Mouse (Mus musculus): ENCODE data around the gene Map3k14. TPM values are rescaled to one million over a fixed set of nuclear protein-coding genes. Genes with fewer than 3 reads are reported as not detected.

Gene Map3k14
- polyA plus RNA-seq, 2 experiments = 0.18 to 0.47 TPM

- no peak for ATAC-seq (ENCODE audit: insufficient read depth)
- 56% methylated on average over 8 of the region's 8 CpGs for WGBS (ENCODE audit: insufficient replicate concordance)
- H3K4me3 ChIP-seq (ENCODE audit: insufficient read depth in 1 of 2, low read depth in 2 of 2, low read length in 2 of 2) = no peak overlapping the region
- H3K4me1 ChIP-seq (replicated peaks; ENCODE audit: control insufficient read depth in 2 of 2, insufficient read depth in 2 of 2, low read length in 1 of 2) = peaks cover 0 to 3% of the 10 kb centered on the region in 2 experiments; a peak in 2 of 4 replicates
- H3K27me3 ChIP-seq (ENCODE audit: control insufficient read depth, insufficient read depth, low read length) = peaks cover 2% of the 10 kb centered on the region; the same call in 1 of the 2 replicates
- H3K4me2 ChIP-seq (ENCODE audit: low read depth) = no peak overlapping the region
- DNase-seq (ENCODE audit: low read depth in 3 of 3, low spot score in 3 of 3) = no peak
- H3K9ac ChIP-seq (replicated peaks) = no peak overlapping the region
- no peaks in the 10 kb centered on the region for H3K9me3 ChIP-seq (ENCODE audit: control insufficient read depth, low read length)
- TF ChIP-seq CTCF (IDR thresholded peaks at IDR 0.05; ENCODE audit: low read depth) = no peak
- no peak for TF ChIP-seq EP300 (IDR thresholded peaks at IDR 0.05; ENCODE audit: low read depth)
- H3K27ac ChIP-seq = no peak overlapping the region
- H3K36me3 ChIP-seq (replicated peaks; ENCODE audit: control insufficient read depth, insufficient read depth, low read depth) = no peaks in the 10 kb centered on the region
These were observed 45.5 kb upstream of the Map3k14 start for GRCm38 (mm10) chr11:103312655-103313255.

- no peak overlapping the region for H3K27ac ChIP-seq
- H3K4me3 ChIP-seq (ENCODE audit: insufficient read depth in 1 of 2, low read depth in 2 of 2, low read length in 2 of 2) = no peak overlapping the region
- no peaks in the 10 kb centered on the region for H3K36me3 ChIP-seq (replicated peaks; ENCODE audit: control insufficient read depth, insufficient read depth, low read depth)
- H3K4me2 ChIP-seq (ENCODE audit: low read depth) = peak overlapping the region; percentile 11; the same call in 1 of the 2 replicates
- TF ChIP-seq CTCF (IDR thresholded peaks at IDR 0.05; ENCODE audit: low read depth) (no peak), EP300 (IDR thresholded peaks at IDR 0.05; ENCODE audit: low read depth) (no peak)
- no peak overlapping the region for H3K9ac ChIP-seq (replicated peaks)
- no peak for ATAC-seq (ENCODE audit: insufficient read depth)
- peaks cover 2% of the 10 kb centered on the region; the same call in 1 of the 2 replicates for H3K27me3 ChIP-seq (ENCODE audit: control insufficient read depth, insufficient read depth, low read length)
- H3K4me1 ChIP-seq (replicated peaks; ENCODE audit: control insufficient read depth in 2 of 2, insufficient read depth in 2 of 2, low read length in 1 of 2) = peaks cover 0 to 3% of the 10 kb centered on the region in 2 experiments; a peak in 2 of 4 replicates
- DNase-seq (ENCODE audit: low read depth in 3 of 3, low spot score in 3 of 3) = no peak
- 7% methylated on average over 30 of the region's 30 CpGs for WGBS (ENCODE audit: insufficient replicate concordance)
- H3K9me3 ChIP-seq (ENCODE audit: control insufficient read depth, low read length) = no peaks in the 10 kb centered on the region
These were observed 44.8 kb upstream of the Map3k14 start for GRCm38 (mm10) chr11:103311960-103312611.

- 25% methylated on average over 10 of the region's 10 CpGs for WGBS (ENCODE audit: insufficient replicate concordance)
- ATAC-seq (ENCODE audit: insufficient read depth) = no peak
- peaks cover 0 to 3% of the 10 kb centered on the region in 2 experiments; a peak in 2 of 4 replicates for H3K4me1 ChIP-seq (replicated peaks; ENCODE audit: control insufficient read depth in 2 of 2, insufficient read depth in 2 of 2, low read length in 1 of 2)
These were observed 42.8 kb upstream of the Map3k14 start for GRCm38 (mm10) chr11:103309956-103310574.

GRCm38 (mm10) chr11:103307910-103308309 lies 40.6 kb upstream of the Map3k14 start:
- 64% methylated on average over 8 of the region's 8 CpGs for WGBS (ENCODE audit: insufficient replicate concordance)
- no peak for DNase-seq (ENCODE audit: low read depth in 3 of 3, low spot score in 3 of 3)
- Histone ChIP-seq H3K4me3 (ENCODE audit: insufficient read depth in 1 of 2, low read depth in 2 of 2, low read length in 2 of 2) (no peak overlapping the region), H3K9me3 (ENCODE audit: control insufficient read depth, low read length) (no peaks in the 10 kb centered on the region), H3K4me2 (ENCODE audit: low read depth) (no peak overlapping the region), H3K27me3 (ENCODE audit: control insufficient read depth, insufficient read depth, low read length) (peaks cover 2% of the 10 kb centered on the region; the same call in 1 of the 2 replicates), H3K4me1 (replicated peaks; ENCODE audit: control insufficient read depth in 2 of 2, insufficient read depth in 2 of 2, low read length in 1 of 2) (peaks cover 0 to 3% of the 10 kb centered on the region in 2 experiments; a peak in 2 of 4 replicates), H3K27ac (no peak overlapping the region), H3K9ac (replicated peaks) (no peak overlapping the region), H3K36me3 (replicated peaks; ENCODE audit: control insufficient read depth, insufficient read depth, low read depth) (no peaks in the 10 kb centered on the region)
- no peak for TF ChIP-seq EP300 (IDR thresholded peaks at IDR 0.05; ENCODE audit: low read depth)
- TF ChIP-seq CTCF (IDR thresholded peaks at IDR 0.05; ENCODE audit: low read depth) = no peak
- ATAC-seq (ENCODE audit: insufficient read depth) = no peak

More at GRCm38 (mm10) chr11:103309956-103310574, 42.8 kb upstream of the Map3k14 start:
- Histone ChIP-seq H3K36me3 (replicated peaks; ENCODE audit: control insufficient read depth, insufficient read depth, low read depth) (no peaks in the 10 kb centered on the region), H3K9ac (replicated peaks) (no peak overlapping the region), H3K4me3 (ENCODE audit: insufficient read depth in 1 of 2, low read depth in 2 of 2, low read length in 2 of 2) (no peak overlapping the region), H3K27me3 (ENCODE audit: control insufficient read depth, insufficient read depth, low read length) (peaks cover 2% of the 10 kb centered on the region; the same call in 1 of the 2 replicates), H3K27ac (no peak overlapping the region), H3K9me3 (ENCODE audit: control insufficient read depth, low read length) (no peaks in the 10 kb centered on the region), H3K4me2 (ENCODE audit: low read depth) (no peak overlapping the region)
- DNase-seq (ENCODE audit: low read depth in 3 of 3, low spot score in 3 of 3) = no peak
- TF ChIP-seq EP300 (IDR thresholded peaks at IDR 0.05; ENCODE audit: low read depth) (no peak), CTCF (IDR thresholded peaks at IDR 0.05; ENCODE audit: low read depth) (no peak)

- ATAC-seq (ENCODE audit: insufficient read depth) = no peak
- Histone ChIP-seq H3K9ac (replicated peaks) (no peak overlapping the region), H3K4me3 (ENCODE audit: insufficient read depth in 1 of 2, low read depth in 2 of 2, low read length in 2 of 2) (no peak overlapping the region), H3K27me3 (ENCODE audit: control insufficient read depth, insufficient read depth, low read length) (no peaks in the 10 kb centered on the region), H3K9me3 (ENCODE audit: control insufficient read depth, low read length) (no peaks in the 10 kb centered on the region), H3K36me3 (replicated peaks; ENCODE audit: control insufficient read depth, insufficient read depth, low read depth) (no peaks in the 10 kb centered on the region), H3K27ac (no peak overlapping the region), H3K4me2 (ENCODE audit: low read depth) (no peak overlapping the region), H3K4me1 (replicated peaks; ENCODE audit: control insufficient read depth in 2 of 2, insufficient read depth in 2 of 2, low read length in 1 of 2) (no peaks in the 10 kb centered on the region)
- TF ChIP-seq EP300 (IDR thresholded peaks at IDR 0.05; ENCODE audit: low read depth) (no peak), CTCF (IDR thresholded peaks at IDR 0.05; ENCODE audit: low read depth) (no peak)
- 40% methylated on average over 9 of the region's 9 CpGs for WGBS (ENCODE audit: insufficient replicate concordance)
- no peak for DNase-seq (ENCODE audit: low read depth in 3 of 3, low spot score in 3 of 3)
These were observed 37.3 kb upstream of the Map3k14 start for GRCm38 (mm10) chr11:103304525-103304924.

Data from liver, embryonic 14.5 days (tissue).